Mouse (Mus musculus) intestine, postnatal 0 days (tissue): ENCODE measurements around the gene Tpbgl. TPM values are rescaled to one million over a fixed set of nuclear protein-coding genes. Genes with fewer than 3 reads are reported as not detected.

Source experiments
- ATAC-seq: fragments of 200-750 bp; cut with Nextera tagmentation; 2 replicates; pipeline ENCODE4 v1.8.0; 2017; ENCODE audit warnings: mild to moderate bottlenecking, moderate TSS enrichment, moderate library complexity
- H3K27ac ChIP-seq: fragments of 300-500 bp; sonication (generic); 2 replicates; pipeline ENCODE4 v1.5.1; 2014; ENCODE audit warnings: mild to moderate bottlenecking, low read depth, low read length, moderate library complexity
- H3K27me3 ChIP-seq: fragments of 300-500 bp; sonication (generic); replicated peaks from 2 replicates; pipeline ENCODE4 v1.6.1; 2014; ENCODE audit warnings: low read length, mixed read lengths; ENCODE audit not compliant: control insufficient read depth, insufficient read depth
- H3K36me3 ChIP-seq: fragments of 300-500 bp; sonication (generic); 2 replicates; pipeline ENCODE4 v1.6.1; 2014; ENCODE audit warnings: mild to moderate bottlenecking, moderate library complexity; ENCODE audit not compliant: control insufficient read depth, insufficient read depth
- H3K4me1 ChIP-seq: fragments of 300-500 bp; sonication (generic); replicated peaks from 2 replicates; pipeline ENCODE4 v1.6.1; 2014; ENCODE audit warnings: antibody characterized with exemption, low read length, mixed read lengths; ENCODE audit not compliant: control insufficient read depth, insufficient read depth
- H3K4me2 ChIP-seq: fragments of 300-500 bp; sonication (generic); replicated peaks from 2 replicates; pipeline ENCODE4 v1.6.1; 2014; ENCODE audit warnings: low read depth, mild to moderate bottlenecking, moderate library complexity
- H3K4me3 ChIP-seq: fragments of 300-500 bp; sonication (generic); 2 replicates; pipeline ENCODE4 v1.5.1; 2014; ENCODE audit warnings: low read depth, low read length
- H3K9ac ChIP-seq: fragments of 300-500 bp; sonication (generic); 2 replicates; pipeline ENCODE4 v1.6.1; 2014; ENCODE audit warnings: mild to moderate bottlenecking, low read depth, low read length
- H3K9me3 ChIP-seq: fragments of 300-500 bp; sonication (generic); 2 replicates; pipeline ENCODE4 v1.6.1; 2016; ENCODE audit warnings: mixed run types; ENCODE audit not compliant: control insufficient read depth
- CTCF ChIP-seq: sonication (generic); IDR thresholded peaks from 2 replicates; pipeline ENCODE4 v1.5.1; 2016; ENCODE audit warnings: low read depth, mild to moderate bottlenecking, control low read depth, antibody characterized with exemption, moderate library complexity
- WGBS: fragments of 180-500 bp; shearing (Covaris S2); extraction: QIAGEN DNeasy Blood & Tissue Kit; methylation state at CpG from one replicate; pipeline ENCODE4 v1.1.7; 2014; 5-methylcytosine and 5-hydroxymethylcytosine counted together
- polyA plus RNA-seq: library from polyadenylated mRNA; unstranded; fragments of >200 nt; fragmentation: Nextera tagmentation; extraction: Ambion mirVana; gene quantifications from 2 replicates; pipeline ENCODE4 v1.2.1, GENCODE M21; 2015

The Tpbgl gene
- polyA plus RNA-seq, 1 experiment from 2014 or later: 1.4 TPM

- peak; percentile 90 for TF ChIP-seq CTCF
These were observed 36.8 kb downstream of the Tpbgl start for GRCm38 (mm10) chr7:99590064-99590463.

DNA sequence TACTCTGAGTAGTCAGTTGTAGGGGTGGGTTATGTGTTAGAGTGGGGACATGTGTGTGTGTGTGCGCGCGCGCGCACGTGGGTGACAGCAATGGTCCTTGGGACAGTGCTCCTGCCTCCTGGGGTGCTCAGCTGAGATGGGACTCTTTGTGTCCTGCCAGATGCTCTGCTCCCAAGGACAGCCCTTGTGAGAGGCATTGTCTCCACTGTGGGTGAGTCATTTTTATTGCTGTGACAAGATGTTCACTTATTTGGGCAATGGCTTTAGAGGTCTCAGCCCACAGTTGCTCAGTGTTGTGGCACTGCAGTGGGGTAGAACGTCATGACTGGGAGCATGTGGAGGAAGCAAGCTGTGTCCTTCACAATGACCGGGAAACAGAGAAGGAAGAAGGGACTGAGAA lies 40.9 kb downstream of the Tpbgl start:
- Histone ChIP-seq H3K9me3 (no peaks in the 10 kb centered on the region), H3K4me2 (no peak overlapping the region), H3K36me3 (peaks cover 25% of the 10 kb centered on the region), H3K27ac (no peak overlapping the region), H3K27me3 (no peaks in the 10 kb centered on the region), H3K9ac (no peak overlapping the region), H3K4me1 (no peaks in the 10 kb centered on the region), H3K4me3 (no peak overlapping the region)
- no peak for ATAC-seq
- no peak for TF ChIP-seq CTCF
- WGBS: 82% methylated on average over 8 of the region's 8 CpGs

More at GRCm38 (mm10) chr7:99590064-99590463, 36.8 kb downstream of the Tpbgl start:
- no peak for ATAC-seq
- no peak overlapping the region for H3K9ac ChIP-seq
- no peaks in the 10 kb centered on the region for H3K4me1 ChIP-seq
- H3K27me3 ChIP-seq: no peaks in the 10 kb centered on the region
- peaks cover 37% of the 10 kb centered on the region for H3K36me3 ChIP-seq
- no peak overlapping the region for H3K4me2 ChIP-seq
- no peak overlapping the region for H3K4me3 ChIP-seq
- no peaks in the 10 kb centered on the region for H3K9me3 ChIP-seq
- H3K27ac ChIP-seq: no peak overlapping the region
- 28% methylated on average over 3 of the region's 3 CpGs for WGBS

DNA sequence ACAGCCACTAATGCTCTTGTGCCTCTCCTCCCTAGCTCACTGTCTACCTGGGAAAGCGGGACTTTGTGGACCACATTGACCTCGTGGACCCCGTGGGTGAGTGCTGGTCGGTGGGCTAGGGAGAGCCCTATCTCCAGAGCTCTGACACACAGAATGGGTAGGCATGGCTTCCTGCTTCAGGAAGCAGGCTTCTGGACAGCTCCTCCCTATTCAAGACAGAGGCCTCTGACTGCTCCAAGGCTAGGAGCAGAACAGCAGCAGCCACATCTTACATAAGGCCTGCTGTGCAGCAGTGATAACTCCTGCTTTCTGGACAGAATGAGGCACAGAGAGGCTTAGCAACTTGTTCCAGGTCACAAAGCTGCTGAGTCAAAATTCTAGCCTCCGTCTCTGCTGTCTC lies 43.3 kb downstream of the Tpbgl start:
- Histone ChIP-seq H3K9me3 (no peaks in the 10 kb centered on the region), H3K27ac (no peak overlapping the region), H3K36me3 (peaks cover 19% of the 10 kb centered on the region), H3K4me1 (no peaks in the 10 kb centered on the region), H3K27me3 (no peaks in the 10 kb centered on the region), H3K9ac (no peak overlapping the region), H3K4me2 (no peak overlapping the region), H3K4me3 (no peak overlapping the region)
- WGBS: 80% methylated on average over 5 of the region's 5 CpGs
- no peak for ATAC-seq
- no peak for TF ChIP-seq CTCF

DNA sequence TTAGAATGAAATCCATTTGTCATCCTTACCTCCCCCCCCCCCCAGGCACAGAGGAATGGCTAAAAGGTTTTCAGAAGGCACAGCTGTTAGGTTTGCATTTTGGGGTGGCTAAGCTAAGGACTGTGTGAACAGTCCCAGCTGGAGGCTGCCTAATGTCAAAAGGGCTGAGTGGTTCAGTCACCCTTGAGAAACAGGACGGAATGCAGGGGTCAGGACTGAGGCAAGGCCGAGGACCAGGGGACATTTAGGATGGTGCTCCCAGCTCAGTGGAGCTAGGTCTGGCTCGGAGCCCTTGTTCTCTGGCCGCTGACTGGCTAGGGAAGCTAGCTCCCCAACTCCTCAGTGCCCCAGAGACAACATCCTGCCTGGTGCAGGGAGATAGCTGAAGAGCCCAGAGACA lies 44.0 kb downstream of the Tpbgl start:
- Histone ChIP-seq H3K27me3 (no peaks in the 10 kb centered on the region), H3K36me3 (peaks cover 11% of the 10 kb centered on the region), H3K4me2 (no peak overlapping the region), H3K4me1 (no peaks in the 10 kb centered on the region), H3K27ac (no peak overlapping the region), H3K9me3 (no peaks in the 10 kb centered on the region), H3K4me3 (no peak overlapping the region), H3K9ac (no peak overlapping the region)
- no peak for TF ChIP-seq CTCF
- WGBS: 78% methylated on average over 4 of the region's 4 CpGs
- no peak for ATAC-seq

- Histone ChIP-seq H3K4me1 (no peaks in the 10 kb centered on the region), H3K4me2 (no peak overlapping the region), H3K36me3 (peaks cover 5% of the 10 kb centered on the region), H3K27me3 (no peaks in the 10 kb centered on the region), H3K9me3 (no peaks in the 10 kb centered on the region), H3K4me3 (no peak overlapping the region), H3K9ac (no peak overlapping the region), H3K27ac (no peak overlapping the region)
- TF ChIP-seq CTCF: no peak
- WGBS: 78% methylated on average over 7 of the region's 7 CpGs
- no peak for ATAC-seq
These were observed 44.6 kb downstream of the Tpbgl start for GRCm38 (mm10) chr7:99582306-99582705.

- no peak for ATAC-seq
- no peak overlapping the region for H3K4me3 ChIP-seq
- WGBS: 50% methylated on average over 6 of the region's 6 CpGs
- H3K36me3 ChIP-seq: no peaks in the 10 kb centered on the region; the same call in 1 of the 2 replicates
- no peak overlapping the region for H3K9ac ChIP-seq
- no peaks in the 10 kb centered on the region for H3K4me1 ChIP-seq
- H3K27me3 ChIP-seq: no peaks in the 10 kb centered on the region
- H3K27ac ChIP-seq: no peak overlapping the region
- TF ChIP-seq CTCF: no peak
- H3K4me2 ChIP-seq: no peak overlapping the region
- H3K9me3 ChIP-seq: no peaks in the 10 kb centered on the region
These were observed 46.7 kb downstream of the Tpbgl start for GRCm38 (mm10) chr7:99580247-99580646.
